Mouse (Mus musculus) retina, embryonic 14.5 days (tissue): ENCODE data around the gene C130026I21Rik.
"Not testable (repeated sequence)": the region's sequence is repeated elsewhere in the genome, so short reads cannot be mapped to it uniquely, and the experiment has no call there.

Experiments used
- DNase-seq: peaks from one replicate; pipeline ENCODE4 v3.0.0-alpha.2; 2015; ENCODE audit warnings: low spot score

The C130026I21Rik gene

DNA sequence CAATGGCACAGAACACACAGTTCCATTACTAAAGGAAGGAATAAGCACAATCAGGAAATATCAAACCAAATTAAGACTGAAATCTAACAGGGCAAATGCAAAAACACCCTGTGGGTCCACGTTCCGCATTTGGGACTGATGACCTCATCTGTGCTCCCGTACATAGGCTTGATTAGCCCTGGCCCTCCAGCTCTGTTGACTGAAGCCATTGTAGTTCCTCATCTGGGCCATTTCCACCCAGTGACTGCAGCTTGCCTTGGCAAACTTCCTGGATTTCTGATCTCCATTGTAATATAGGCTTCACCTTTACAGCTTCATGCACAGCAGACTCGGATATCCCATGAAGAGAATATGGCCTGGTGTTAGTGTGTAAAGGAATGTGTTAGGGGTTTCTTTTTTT, 148.5 kb downstream of the C130026I21Rik start:
- not testable (repeated sequence) for DNase-seq

DNA sequence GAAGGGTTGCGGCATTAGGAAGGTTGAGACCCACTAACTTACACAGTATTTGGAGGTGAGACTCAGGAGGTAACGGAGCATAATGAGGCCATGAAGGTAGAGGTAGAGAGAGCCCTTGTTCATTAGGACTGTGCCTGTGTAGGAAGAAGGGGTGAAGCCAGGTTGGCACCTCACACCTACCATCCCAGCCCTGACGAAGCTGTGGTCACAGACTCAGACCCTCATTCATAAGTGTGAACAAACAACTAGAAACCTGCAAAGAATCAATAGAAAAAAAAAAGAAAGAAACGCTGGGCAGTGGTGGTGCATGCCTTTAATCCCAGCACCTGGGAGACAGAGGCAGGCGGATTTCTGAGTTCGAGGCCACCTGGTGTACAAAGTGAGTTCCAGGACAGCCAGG, 152.0 kb downstream of the C130026I21Rik start:
- not testable (repeated sequence) for DNase-seq

DNA sequence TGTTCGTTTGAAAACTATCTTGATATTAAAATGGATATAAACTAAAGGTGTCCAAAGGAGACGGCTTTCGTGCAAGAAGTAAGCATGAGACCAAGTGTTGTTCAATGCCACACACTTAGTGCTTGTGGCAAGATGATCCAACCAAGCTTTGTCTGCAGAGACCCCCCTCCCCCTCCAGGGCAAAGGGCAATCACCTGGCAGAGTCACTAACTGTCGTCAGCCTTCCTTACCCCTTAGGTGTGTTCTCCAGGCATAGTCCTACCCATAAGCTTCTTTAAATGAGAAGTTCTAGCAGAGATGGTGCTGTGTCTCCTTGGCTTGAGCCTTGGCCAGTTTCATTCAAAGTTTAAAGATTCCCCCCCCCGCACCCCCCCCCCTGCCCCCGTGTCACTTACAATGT, 152.8 kb downstream of the C130026I21Rik start:
- not testable (repeated sequence) for DNase-seq

DNA sequence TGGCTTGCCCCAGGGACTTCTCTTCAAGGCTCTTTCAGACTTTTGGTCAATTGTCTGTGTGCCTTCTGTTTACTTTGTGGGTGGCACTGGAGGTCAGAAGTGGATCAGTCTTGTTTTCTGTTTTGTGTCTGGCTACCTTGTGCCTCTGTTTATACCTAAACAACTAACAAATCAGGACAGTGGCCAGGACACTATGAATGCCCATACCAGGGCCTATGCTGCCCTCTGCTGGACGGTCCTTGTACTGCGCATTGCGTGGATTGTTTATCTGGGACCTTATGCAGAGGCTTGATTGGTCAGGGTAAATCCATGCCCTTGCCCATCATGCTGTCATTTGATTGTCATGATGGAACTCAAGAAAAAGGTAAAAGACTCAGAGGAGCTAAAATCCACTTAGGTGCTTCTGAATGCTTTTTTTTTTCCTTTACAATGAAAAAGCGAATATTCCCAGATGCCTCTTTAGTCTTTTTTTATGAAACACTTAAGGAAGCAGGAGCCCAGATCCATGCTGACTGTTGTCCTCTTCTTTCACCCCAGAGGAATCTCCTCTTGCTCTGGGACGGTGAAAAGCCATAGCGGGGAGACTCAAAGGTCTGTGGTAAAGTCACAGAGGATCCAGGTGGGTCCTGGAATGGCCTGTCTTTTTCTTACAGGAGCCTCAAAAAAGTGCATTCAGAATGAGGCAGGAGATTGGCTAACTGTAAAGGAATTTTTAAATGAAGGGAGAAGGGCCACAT, 155.5 kb downstream of the C130026I21Rik start:
- not testable (repeated sequence) for DNase-seq

DNA sequence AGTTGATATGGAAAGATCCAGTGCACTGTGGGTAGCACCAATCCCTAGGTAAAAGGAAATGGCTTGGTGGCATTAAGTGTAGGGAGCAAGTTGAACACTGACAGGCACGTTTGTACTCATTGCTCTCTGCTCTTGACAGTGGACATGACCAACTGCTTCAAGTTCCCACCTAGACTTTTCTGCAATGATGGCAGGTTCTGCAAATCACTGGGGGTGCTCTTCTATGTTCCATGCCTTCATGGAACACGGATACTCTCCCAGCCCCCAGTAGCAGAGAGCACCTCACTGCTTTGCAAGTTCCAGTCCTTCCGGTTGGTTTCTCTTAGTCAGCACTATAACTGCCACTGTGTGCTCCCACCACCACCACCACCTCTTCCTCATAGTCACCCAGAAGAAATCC, 156.3 kb downstream of the C130026I21Rik start:
- not testable (repeated sequence) for DNase-seq

DNA sequence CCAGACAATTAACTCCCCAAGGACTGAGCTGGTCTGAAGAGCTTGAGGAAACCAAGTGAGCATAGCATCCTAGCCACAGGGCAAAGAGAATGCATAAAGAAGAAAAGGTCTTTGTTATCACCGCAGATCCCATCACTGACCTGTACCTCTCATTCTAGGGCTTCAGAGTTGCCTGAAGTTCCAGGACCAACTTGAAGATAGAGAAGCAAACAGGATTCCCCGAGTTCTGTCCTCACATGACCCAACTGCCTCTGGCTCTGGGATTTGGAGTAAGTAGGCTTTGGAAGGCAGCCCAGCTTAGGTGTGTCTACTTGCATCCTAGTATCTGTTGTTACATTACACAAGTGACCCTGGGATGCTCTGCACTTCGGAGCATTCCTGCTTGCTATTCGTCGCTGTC, 157.5 kb downstream of the C130026I21Rik start:
- not testable (repeated sequence) for DNase-seq

DNA sequence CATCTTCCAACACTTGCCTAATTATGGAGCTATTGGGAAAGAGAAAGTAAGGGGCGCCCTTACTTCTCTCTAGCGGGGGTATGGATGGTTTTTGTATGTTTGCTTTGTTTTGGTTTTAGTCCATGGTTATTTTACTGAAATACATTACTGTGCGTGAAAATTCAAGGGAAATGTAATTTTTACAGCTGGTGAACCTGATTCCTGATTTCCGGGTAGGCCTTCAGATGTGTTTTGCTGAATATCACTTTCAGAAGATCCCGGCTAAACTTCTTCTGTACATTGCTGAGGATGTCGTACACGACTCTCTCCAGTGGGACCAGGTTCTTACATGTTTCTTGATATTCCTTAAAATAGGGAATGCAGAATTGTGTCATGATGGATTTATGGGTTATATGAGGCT, 158.1 kb downstream of the C130026I21Rik start:
- not testable (repeated sequence) for DNase-seq

DNA sequence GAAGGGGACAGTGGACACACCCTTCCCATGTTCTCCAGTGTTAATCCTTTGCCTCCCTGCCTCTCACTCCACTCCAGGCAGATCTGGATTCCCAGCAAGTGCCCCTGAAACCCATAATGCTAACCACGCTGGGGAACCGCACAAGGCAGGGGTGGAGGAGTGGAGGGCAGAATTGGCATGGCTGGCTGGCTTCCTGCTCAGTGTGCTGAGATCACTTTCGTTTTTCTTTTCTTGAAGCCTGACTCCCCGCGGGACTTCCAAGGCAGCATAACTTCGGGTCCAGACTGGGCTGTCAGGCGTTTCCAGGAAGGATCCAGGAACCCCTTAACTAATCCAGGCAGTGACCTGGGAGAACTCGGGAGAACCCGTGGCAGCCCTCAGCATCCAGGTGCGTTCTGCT, 158.8 kb downstream of the C130026I21Rik start:
- DNase-seq = not testable (repeated sequence)

DNA sequence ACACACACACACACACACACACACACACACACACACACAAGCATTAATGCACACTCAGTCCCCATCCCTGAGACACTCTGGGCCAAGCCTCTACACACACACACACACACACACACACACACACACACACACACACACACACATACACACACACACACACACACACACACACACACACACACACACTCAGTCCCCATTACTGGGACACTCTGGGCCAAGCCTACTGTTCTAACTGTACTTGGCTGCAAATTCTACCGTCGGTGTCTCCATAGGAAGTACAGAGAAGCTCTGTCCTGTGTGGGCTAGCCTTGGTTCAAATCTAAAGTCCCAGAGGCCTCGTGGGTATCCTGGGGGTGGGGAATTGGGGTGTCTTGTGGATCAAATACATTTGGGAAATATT, 159.5 kb downstream of the C130026I21Rik start:
- not testable (repeated sequence) for DNase-seq

DNA sequence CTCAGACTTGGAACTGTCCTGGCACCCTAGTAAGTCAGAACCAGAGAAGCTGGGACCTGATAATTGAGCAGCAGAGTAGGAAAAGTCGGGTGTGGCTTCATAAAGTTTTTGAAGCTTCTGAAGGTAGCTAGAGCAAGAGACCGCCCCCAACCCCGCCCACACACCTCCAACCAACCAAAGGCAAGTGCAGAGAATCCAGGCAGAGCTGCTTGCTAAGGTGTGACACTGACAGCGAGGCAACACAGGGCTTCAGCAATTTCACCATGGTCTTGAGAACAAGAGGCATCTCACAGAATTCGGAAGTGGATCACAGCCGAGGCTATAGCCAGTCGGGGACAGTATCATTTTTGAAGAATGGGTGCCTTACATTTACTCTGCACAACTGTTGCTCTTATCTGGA, 160.6 kb downstream of the C130026I21Rik start, which contains the start of gene A530032D15Rik:
Gene A530032D15Rik (minus strand): TSS at position 101 of the 400 bp plus-strand sequence.
- DNase-seq = not testable (repeated sequence)

DNA sequence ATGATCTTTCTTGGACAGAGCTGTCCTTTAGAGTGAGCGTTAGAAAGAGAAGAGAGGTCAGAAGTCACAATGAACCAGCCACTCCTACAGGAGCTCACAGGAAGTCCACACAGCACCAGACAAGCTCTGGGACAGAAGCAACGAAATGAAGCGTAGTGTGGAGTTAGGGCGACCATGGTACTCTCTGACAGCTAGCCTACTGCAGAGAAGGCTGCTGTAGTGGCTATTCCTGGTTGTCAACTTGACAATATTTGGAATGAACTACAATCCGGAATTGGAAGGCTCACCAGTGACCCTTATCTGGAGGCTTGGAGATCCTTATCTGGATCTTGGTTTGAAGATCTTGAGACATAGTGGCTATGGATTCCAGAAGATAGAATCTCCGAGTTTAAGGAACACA, 164.4 kb downstream of the C130026I21Rik start:
- DNase-seq = not testable (repeated sequence)

DNA sequence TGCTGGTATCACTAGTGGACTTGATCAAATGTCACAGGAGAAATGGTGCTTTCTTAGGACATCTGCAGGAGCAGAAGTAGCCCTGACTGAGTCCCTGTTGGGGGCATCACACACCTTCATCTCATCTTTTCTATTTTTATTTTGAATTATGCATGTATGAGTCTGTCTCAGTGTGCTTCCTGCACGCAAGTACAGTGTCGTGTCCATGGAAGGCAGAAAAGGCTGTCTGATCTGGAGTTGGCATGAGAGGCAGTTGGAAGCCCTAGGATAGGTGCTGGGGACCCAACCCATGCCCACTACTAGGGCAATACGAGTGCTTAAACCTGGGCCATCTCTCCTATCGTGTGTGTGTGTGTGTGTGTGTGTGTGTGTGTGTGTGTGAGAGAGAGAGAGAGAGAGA, 165.0 kb downstream of the C130026I21Rik start:
- not testable (repeated sequence) for DNase-seq

DNA sequence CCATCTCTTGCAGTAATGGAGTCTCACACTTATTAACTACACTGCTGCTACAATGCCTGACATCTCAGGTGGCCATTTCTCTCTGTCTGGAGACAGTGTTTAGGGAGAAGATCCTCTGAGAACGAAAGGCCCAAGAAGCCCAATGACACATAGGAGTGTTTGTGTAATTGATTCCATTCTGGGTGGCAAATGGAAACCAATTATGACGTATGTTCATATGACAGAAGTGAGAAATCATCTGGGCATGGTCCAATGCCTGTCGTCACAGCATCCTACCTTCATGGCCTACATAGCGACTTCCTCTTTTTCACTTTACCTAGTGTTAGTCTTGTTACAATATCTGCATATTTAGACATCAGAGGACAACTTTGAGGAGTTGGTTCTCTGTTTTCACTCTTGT, 168.6 kb downstream of the C130026I21Rik start:
- DNase-seq = not testable (repeated sequence)

DNA sequence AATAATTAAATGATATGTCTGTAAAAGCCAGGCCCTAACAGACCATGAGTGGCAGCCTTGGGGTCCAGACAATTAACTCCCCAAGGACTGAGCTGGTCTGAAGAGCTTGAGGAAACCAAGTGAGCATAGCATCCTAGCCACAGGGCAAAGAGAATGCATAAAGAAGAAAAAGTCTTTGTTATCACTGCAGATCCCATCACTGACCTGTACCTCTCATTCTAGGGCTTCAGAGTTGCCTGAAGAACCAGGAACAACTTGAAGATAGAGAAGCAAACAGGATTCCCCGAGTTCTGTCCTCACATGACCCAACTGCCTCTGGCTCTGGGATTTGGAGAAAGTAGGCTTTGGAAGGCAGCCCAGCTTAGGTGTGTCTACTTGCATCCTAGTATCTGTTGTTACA, 170.5 kb downstream of the C130026I21Rik start, which contains the start of gene Gm10553:
Gene Gm10553 (plus strand): TSS at position 301 of the 400 bp plus-strand sequence.
- not testable (repeated sequence) for DNase-seq

DNA sequence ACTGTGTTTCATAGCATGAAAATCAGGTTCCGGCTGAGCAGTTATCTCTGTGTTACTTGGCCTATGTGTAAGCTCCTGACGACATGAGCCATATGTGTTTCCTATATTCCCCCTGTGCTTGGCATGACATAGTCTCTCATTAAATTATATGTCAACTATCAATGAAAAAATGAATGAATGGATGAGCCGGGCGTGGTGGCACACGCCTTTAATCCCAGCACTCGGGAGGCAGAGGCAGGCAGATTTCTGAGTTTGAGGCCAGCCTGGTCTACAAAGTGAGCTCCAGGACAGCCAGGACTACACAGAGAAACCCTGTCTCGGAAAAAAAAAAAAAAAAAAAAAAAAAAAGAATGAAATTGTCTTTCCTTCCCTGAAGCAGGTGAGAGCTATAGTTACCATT, 171.3 kb downstream of the C130026I21Rik start:
- DNase-seq = not testable (repeated sequence)

DNA sequence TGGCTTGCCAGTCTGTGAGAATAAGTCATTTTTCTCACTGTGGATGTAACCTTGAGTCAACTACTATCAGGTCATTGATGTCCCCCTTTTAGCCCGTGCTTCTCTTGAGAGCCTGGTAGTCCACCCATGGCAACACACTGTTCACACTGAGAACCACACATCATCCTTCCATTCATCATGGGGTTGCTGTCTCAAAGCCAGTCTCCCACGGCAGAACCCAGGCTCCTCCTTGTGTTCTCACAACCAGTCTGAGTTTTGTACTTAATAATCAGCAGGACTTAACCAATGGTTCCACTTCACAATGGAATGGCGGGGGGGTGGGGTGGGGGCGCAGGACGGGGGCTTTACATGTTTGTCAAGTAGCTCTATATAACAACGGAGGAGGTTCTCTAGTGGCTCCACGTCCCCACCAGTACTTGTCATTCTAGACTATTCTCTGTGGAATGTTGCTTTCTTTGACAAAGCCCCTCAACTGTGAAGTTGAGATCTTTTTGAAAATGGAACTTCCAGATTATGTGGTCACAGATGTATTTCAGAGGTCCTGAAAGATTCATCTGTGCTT, 177.3 kb downstream of the C130026I21Rik start:
- DNase-seq = not testable (repeated sequence)

DNA sequence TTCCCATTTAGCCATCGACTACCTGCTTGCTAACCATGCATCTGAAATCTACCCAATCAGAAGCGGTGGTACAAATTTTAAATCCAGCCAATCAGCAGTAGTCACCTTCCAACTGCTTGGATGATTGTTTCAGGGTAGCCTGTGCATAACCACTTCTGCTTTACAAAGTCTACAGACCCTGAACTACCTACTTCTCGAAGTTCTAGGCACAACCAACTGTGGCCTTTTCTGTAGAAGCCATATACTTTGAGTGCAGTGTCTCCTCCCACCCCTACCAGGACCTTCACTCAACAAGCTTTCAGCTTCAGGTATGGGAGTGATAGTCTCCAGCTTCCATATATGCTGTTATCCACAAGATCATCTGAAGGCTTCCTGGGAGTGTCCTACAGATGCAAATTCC, 178.2 kb downstream of the C130026I21Rik start:
- DNase-seq = not testable (repeated sequence)

DNA sequence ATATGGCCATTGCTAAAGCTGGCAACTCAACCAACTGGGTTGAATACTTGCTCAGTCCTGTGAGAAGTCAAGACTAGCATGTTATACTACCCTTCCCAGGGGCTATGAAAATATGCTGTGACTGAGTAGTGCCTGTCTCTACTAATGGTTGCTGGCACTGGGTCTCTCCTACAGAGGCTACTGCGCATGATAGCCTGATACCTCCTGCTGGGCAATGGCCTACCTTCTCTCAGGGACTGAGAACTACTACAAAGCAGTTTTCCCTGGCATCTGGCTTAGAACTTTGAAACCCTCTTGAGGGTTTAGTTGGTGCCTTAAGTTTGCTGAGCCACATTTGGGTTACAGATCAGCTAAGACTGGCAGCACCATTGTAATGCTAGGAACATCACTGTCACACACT, 184.2 kb downstream of the C130026I21Rik start:
- not testable (repeated sequence) for DNase-seq

DNA sequence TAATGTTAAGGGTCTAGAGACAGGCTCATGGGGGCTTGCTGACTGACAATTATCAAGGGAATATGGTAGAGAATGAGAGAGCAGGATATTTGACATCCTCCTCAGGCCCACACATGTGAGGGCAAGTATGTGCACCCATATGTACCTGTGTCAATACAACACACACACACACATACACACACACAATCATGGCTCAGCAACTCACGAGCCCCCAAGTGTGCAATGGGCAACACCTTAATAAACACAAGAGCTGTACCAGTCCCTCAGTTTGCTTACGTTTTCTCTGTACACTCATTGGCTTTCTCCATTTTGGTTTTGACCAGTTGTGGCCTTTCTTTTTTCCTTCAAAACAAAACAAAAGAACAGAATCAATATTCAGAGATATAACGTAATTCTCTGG, 185.6 kb downstream of the C130026I21Rik start:
- not testable (repeated sequence) for DNase-seq

DNA sequence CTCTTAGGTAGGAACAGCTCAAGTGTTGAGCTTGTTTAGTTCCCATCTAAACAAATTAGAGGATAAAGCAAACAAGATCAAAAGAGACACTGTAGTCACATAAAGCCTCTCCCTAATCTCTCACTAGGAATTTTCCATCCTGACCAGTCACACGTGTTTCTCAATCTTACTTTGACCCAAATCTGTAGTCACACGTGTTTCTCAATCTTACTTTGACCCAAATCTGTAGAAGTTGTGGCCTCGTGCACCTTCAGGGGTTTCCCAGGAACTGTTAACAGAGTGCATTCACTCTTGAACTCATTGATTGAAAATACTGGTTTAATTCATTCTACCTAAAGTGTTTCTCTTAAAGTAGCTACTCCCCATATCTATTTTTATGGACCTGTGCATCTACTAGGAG, 197.3 kb downstream of the C130026I21Rik start:
- not testable (repeated sequence) for DNase-seq

DNA sequence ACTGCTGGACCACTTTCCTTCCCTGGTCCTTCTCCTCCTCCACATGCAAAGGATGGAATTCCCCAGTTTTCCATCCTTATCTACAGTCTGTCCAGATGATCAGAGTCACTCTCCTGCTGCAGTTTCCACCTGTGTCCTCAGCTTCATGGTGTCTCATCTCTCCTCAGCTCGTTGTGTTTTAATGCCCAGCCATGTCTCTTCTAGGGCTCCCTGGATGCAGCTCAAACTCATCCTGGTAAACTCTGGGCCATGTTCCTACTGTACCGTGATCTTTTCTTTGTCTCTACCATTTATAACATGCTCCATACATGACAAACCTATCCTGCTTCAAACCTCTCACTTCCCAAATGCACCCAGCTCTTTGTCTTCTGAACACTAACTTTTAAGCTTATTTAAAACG, 198.7 kb downstream of the C130026I21Rik start:
- not testable (repeated sequence) for DNase-seq

DNA sequence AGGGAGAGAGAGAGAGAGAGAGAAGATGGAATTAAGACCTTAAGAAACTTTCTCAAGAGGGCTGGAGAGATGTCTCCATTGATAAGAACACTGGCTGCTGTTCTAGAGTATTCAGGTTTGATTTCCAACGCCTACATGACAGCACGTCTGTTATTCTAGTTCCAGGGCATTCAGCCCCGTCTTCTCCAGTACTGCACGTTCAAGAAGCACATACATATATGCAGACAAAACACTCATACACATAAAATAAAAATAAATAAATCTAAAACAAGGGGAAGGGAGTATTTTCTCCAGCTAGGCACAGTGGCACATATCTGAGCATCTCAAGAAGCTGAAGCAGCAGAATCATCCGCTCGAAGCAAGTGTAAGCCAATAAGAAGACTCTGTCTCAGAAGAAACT, 234.6 kb downstream of the C130026I21Rik start:
- peak; percentile 0 for DNase-seq

DNA sequence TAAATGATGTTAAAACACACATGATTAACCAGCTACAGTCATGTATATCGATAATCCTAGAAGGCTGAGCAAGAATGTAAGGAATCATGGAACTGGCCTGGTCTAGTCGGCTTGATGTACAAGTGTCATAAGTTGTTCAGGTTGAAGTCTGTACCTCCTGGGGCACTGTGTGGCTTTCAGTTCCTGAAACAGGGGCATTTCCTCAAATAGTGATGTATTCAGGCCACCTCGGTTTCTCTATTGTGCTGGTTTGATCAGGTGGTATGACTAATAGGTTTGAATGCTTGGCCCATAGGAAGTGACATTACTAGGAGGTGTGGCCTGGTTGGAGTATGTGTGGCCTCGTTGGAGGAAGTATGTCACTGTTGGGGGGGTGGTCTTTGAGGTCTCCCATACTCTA, 236.0 kb downstream of the C130026I21Rik start:
- not testable (repeated sequence) for DNase-seq
